Mouse (Mus musculus) limb, embryonic 10.5 days (tissue): ENCODE data around the gene Hpcal4. TPM values are rescaled to one million over a fixed set of nuclear protein-coding genes. Genes with fewer than 3 reads are reported as not detected.

Experiments used
- DNase-seq: peaks from one replicate; pipeline ENCODE4 v3.0.0-alpha.2; 2017; ENCODE audit warnings: low spot score
- H3K27ac ChIP-seq: fragments of 300-500 bp; sonication (generic); 2 replicates; pipeline ENCODE4 v1.5.1; 2016; ENCODE audit warnings: mild to moderate bottlenecking
- H3K27me3 ChIP-seq: fragments of 300-500 bp; sonication (generic); 2 replicates; pipeline ENCODE4 v1.6.1; 2016; ENCODE audit warnings: low read depth, mild to moderate bottlenecking; ENCODE audit not compliant: poor library complexity, severe bottlenecking
- H3K36me3 ChIP-seq: fragments of 300-500 bp; sonication (generic); 2 replicates; pipeline ENCODE4 v1.6.1; 2016; ENCODE audit warnings: mild to moderate bottlenecking, moderate library complexity
- H3K4me1 ChIP-seq: fragments of 300-500 bp; sonication (generic); 2 replicates; pipeline ENCODE4 v1.6.1; 2016
- H3K4me3 ChIP-seq: fragments of 300-500 bp; sonication (generic); 2 replicates; pipeline ENCODE4 v1.5.1; 2016; ENCODE audit warnings: mild to moderate bottlenecking, moderate library complexity
- H3K9me3 ChIP-seq: fragments of 300-500 bp; sonication (generic); replicated peaks from 2 replicates; pipeline ENCODE4 v1.6.1; 2016; ENCODE audit warnings: mild to moderate bottlenecking
- WGBS: fragments of 180-500 bp; shearing (Covaris S2); methylation state at CpG from one replicate; pipeline ENCODE4 v1.1.7; 2016; 5-methylcytosine and 5-hydroxymethylcytosine counted together
- polyA plus RNA-seq: library from polyadenylated mRNA; unstranded; fragments of >200 nt; fragmentation: Nextera tagmentation; extraction: Ambion mirVana; gene quantifications from 2 replicates; pipeline ENCODE4 v1.2.1, GENCODE M21; 2016

Hpcal4 gene
- polyA plus RNA-seq, 1 experiment from 2014 or later: 0.28 TPM

GRCm38 (mm10) chr4:123164157-123164556 is 18.9 kb upstream of the Hpcal4 start:
- DNase-seq: no peak
- 85% methylated on average over 15 of the region's 15 CpGs for WGBS
- no peak overlapping the region for H3K4me3 ChIP-seq
- no peaks in the 10 kb centered on the region for H3K36me3 ChIP-seq
- no peak overlapping the region for H3K27ac ChIP-seq
- no peaks in the 10 kb centered on the region for H3K9me3 ChIP-seq
- peaks cover 11% of the 10 kb centered on the region for H3K4me1 ChIP-seq
- peaks cover 6% of the 10 kb centered on the region; the same call in 1 of the 2 replicates for H3K27me3 ChIP-seq

- Histone ChIP-seq H3K9me3 (no peaks in the 10 kb centered on the region), H3K4me1 (no peaks in the 10 kb centered on the region), H3K27ac (no peak overlapping the region), H3K4me3 (no peak overlapping the region), H3K27me3 (peaks cover 30% of the 10 kb centered on the region; the same call in 1 of the 2 replicates), H3K36me3 (no peaks in the 10 kb centered on the region)
- DNase-seq: no peak
Observed at GRCm38 (mm10) chr4:123171811-123172210, 11.2 kb upstream of the Hpcal4 start.

GRCm38 (mm10) chr4:123183239-123184056 is 421 bp downstream of the Hpcal4 start:
- 9% methylated on average over 44 of the region's 44 CpGs for WGBS
- Histone ChIP-seq H3K4me3 (peak overlapping the region; percentile 54), H3K9me3 (no peaks in the 10 kb centered on the region), H3K36me3 (no peaks in the 10 kb centered on the region), H3K27ac (0 out of 2 replicates have a peak overlapping the region, but pooled peaks have one; percentile 20), H3K4me1 (peaks cover 20% of the 10 kb centered on the region), H3K27me3 (peaks cover 90% of the 10 kb centered on the region)
- DNase-seq: peak; percentile 88

GRCm38 (mm10) chr4:123184816-123185215 is 1.8 kb downstream of the Hpcal4 start:
- Histone ChIP-seq H3K4me3 (no peak overlapping the region), H3K36me3 (no peaks in the 10 kb centered on the region), H3K9me3 (no peaks in the 10 kb centered on the region), H3K27ac (no peak overlapping the region), H3K4me1 (peaks cover 20% of the 10 kb centered on the region), H3K27me3 (peaks cover 88% of the 10 kb centered on the region)
- 48% methylated on average over 3 of the region's 3 CpGs for WGBS
- no peak for DNase-seq

- 83% methylated on average over 11 of the region's 11 CpGs for WGBS
- Histone ChIP-seq H3K9me3 (no peaks in the 10 kb centered on the region), H3K27me3 (peaks cover 55% of the 10 kb centered on the region)
Observed at GRCm38 (mm10) chr4:123192336-123192735, 9.3 kb downstream of the Hpcal4 start.

GRCm38 (mm10) chr4:123193791-123194190 is 10.8 kb downstream of the Hpcal4 start:
- no peak overlapping the region for H3K4me3 ChIP-seq
- no peak for DNase-seq
- H3K4me1 ChIP-seq: peaks cover 5% of the 10 kb centered on the region; the same call in 1 of the 2 replicates
- H3K27ac ChIP-seq: no peak overlapping the region
- H3K9me3 ChIP-seq: no peaks in the 10 kb centered on the region
- H3K27me3 ChIP-seq: peaks cover 47% of the 10 kb centered on the region
- H3K36me3 ChIP-seq: no peaks in the 10 kb centered on the region
- WGBS: 90% methylated on average over 11 of the region's 11 CpGs

More at GRCm38 (mm10) chr4:123192336-123192735, 9.3 kb downstream of the Hpcal4 start:
- peaks cover 5% of the 10 kb centered on the region; the same call in 1 of the 2 replicates for H3K4me1 ChIP-seq
- DNase-seq: no peak
- no peaks in the 10 kb centered on the region for H3K36me3 ChIP-seq
- no peak overlapping the region for H3K27ac ChIP-seq
- H3K4me3 ChIP-seq: no peak overlapping the region

- 58% methylated on average over 6 of the region's 6 CpGs for WGBS
- Histone ChIP-seq H3K4me3 (no peak overlapping the region), H3K9me3 (no peaks in the 10 kb centered on the region), H3K4me1 (peaks cover 16% of the 10 kb centered on the region), H3K27me3 (peaks cover 68% of the 10 kb centered on the region), H3K36me3 (no peaks in the 10 kb centered on the region), H3K27ac (no peak overlapping the region)
- DNase-seq: no peak
Observed at GRCm38 (mm10) chr4:123196695-123197094, 13.7 kb downstream of the Hpcal4 start.

- H3K4me3 ChIP-seq: peak overlapping the region; percentile 50
- H3K36me3 ChIP-seq: no peaks in the 10 kb centered on the region
- peaks cover 21% of the 10 kb centered on the region for H3K4me1 ChIP-seq
- H3K9me3 ChIP-seq: no peaks in the 10 kb centered on the region
- 1% methylated on average over 15 of the region's 15 CpGs for WGBS
- H3K27me3 ChIP-seq: peaks cover 74% of the 10 kb centered on the region
- H3K27ac ChIP-seq: no peak overlapping the region
- peak; percentile 87 for DNase-seq
Observed at GRCm38 (mm10) chr4:123200771-123201185, 17.8 kb downstream of the Hpcal4 start.

GRCm38 (mm10) chr4:123201186-123202093 is 18.4 kb downstream of the Hpcal4 start, which contains the start of gene Nt5c1a:
Nt5c1a (plus strand) TSS chr4:123201504.
- DNase-seq: peak; percentile 50
- WGBS: under 1% methylated on average over 58 of the region's 58 CpGs

GRCm38 (mm10) chr4:123202094-123202420 is 19.0 kb downstream of the Hpcal4 start:
- Histone ChIP-seq H3K27ac (no peak overlapping the region), H3K4me1 (peaks cover 15% of the 10 kb centered on the region), H3K27me3 (peaks cover 63% of the 10 kb centered on the region), H3K36me3 (no peaks in the 10 kb centered on the region), H3K9me3 (no peaks in the 10 kb centered on the region), H3K4me3 (peak overlapping the region; percentile 50)
- WGBS: 7% methylated on average over 8 of the region's 8 CpGs
- DNase-seq: peak; percentile 58

More at GRCm38 (mm10) chr4:123201186-123202093, 18.4 kb downstream of the Hpcal4 start, which contains the start of gene Nt5c1a:
- no peaks in the 10 kb centered on the region for H3K9me3 ChIP-seq
- H3K4me1 ChIP-seq: peaks cover 19% of the 10 kb centered on the region
- peak within 1 kb of the TSS; percentile 50 for H3K4me3 ChIP-seq
- no peak within 1 kb of the TSS for H3K27ac ChIP-seq
- H3K27me3 ChIP-seq: peaks cover 68% of the 10 kb centered on the region
- H3K36me3 ChIP-seq: no peaks in the 10 kb centered on the region

GRCm38 (mm10) chr4:123207337-123207736 is 24.3 kb downstream of the Hpcal4 start:
- peaks cover 37% of the 10 kb centered on the region for H3K27me3 ChIP-seq
- no peaks in the 10 kb centered on the region for H3K36me3 ChIP-seq
- H3K4me1 ChIP-seq: no peaks in the 10 kb centered on the region; the same call in 1 of the 2 replicates
- H3K27ac ChIP-seq: no peak overlapping the region
- H3K4me3 ChIP-seq: no peak overlapping the region
- H3K9me3 ChIP-seq: no peaks in the 10 kb centered on the region
- no peak for DNase-seq
- WGBS: 84% methylated on average over 5 of the region's 5 CpGs

GRCm38 (mm10) chr4:123210996-123211395 is 28.0 kb downstream of the Hpcal4 start:
- Histone ChIP-seq H3K27ac (no peak overlapping the region), H3K4me1 (no peaks in the 10 kb centered on the region; the same call in 1 of the 2 replicates), H3K36me3 (no peaks in the 10 kb centered on the region), H3K9me3 (no peaks in the 10 kb centered on the region), H3K27me3 (0 out of 2 replicates have a peak, but pooled peaks cover 16% of the 10 kb centered on the region), H3K4me3 (no peak overlapping the region)
- WGBS: 64% methylated on average over 8 of the region's 8 CpGs
- no peak for DNase-seq
